Mouse (Mus musculus) cerebellum, adult 2 months (tissue): ENCODE measurements around the gene Celf6. TPM values are rescaled to one million over a fixed set of nuclear protein-coding genes. Genes with fewer than 3 reads are reported as not detected.

ENCODE experiments used
- DNase-seq, 2 experiments: peaks; one replicate each; pipeline ENCODE4 v3.0.0; 2021
- H3K27ac ChIP-seq: fragments of 200-500 bp; 2 replicates; pipeline ENCODE4 v1.5.1; 2012; ENCODE audit warnings: low read length, control low read depth, inconsistent platforms; ENCODE audit not compliant: insufficient read depth
- H3K27me3 ChIP-seq: fragments of 200-500 bp; 2 replicates; pipeline ENCODE4 v1.6.1; 2012; ENCODE audit warnings: inconsistent platforms, mild to moderate bottlenecking, low read length, moderate library complexity; ENCODE audit not compliant: control insufficient read depth, insufficient read depth
- H3K4me1 ChIP-seq: fragments of 200-500 bp; 2 replicates; pipeline ENCODE4 v1.6.1; 2011; ENCODE audit warnings: low read length; ENCODE audit not compliant: control insufficient read depth, insufficient read depth
- H3K4me3 ChIP-seq: fragments of 200-500 bp; replicated peaks from 2 replicates; pipeline ENCODE3; 2011; ENCODE audit warnings: mild to moderate bottlenecking, low read depth, low read length, control low read depth; ENCODE audit not compliant: insufficient read depth
- CTCF ChIP-seq: fragments of 200-500 bp; IDR thresholded peaks from 2 replicates; pipeline ENCODE4 v1.5.1; 2011; ENCODE audit warnings: low read depth, mild to moderate bottlenecking, control low read depth, low read length, moderate library complexity, borderline replicate concordance; ENCODE audit not compliant: insufficient read depth
- POLR2A ChIP-seq: fragments of 200-500 bp; IDR thresholded peaks from 2 replicates; pipeline ENCODE4 v1.6.1; 2011; ENCODE audit warnings: low read length, control low read depth, borderline replicate concordance; ENCODE audit not compliant: insufficient read depth
- WGBS: fragments of 180-500 bp; shearing (Covaris S2); methylation state at CpG from one replicate; pipeline ENCODE4 v1.1.7; 2018; 5-methylcytosine and 5-hydroxymethylcytosine counted together
- polyA plus RNA-seq: library from polyadenylated mRNA; depleted of rRNA; stranded (reverse); fragments of >200 nt; gene quantifications from 2 replicates; pipeline ENCODE4 v1.2.3, GENCODE M21; 2012

The Celf6 gene
- polyA plus RNA-seq, 1 experiment, result 7.4 TPM

DNA sequence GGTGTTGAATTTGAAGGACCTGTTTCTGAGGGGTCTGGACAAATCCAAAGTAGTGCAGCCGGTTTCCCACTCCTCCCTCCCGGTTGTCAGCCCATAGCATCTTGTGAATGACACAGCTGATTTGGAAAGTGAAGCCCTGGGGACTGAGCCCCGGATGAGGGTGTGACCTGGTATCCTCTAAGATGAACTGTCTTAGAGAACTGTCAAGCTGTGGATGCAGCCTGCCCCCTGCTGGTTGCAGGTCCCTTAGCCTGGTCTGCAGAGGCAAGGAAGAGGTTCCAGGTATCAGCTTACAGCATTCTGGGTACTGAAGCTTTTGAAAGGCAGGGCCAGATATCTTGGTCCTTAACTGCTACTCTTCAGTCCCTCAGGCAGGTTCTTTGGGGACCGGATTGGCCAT, 12.1 kb upstream of the Celf6 start:
- WGBS, result 29% methylated on average over 4 of the region's 4 CpGs
- peak; percentile 61 to 66 for DNase-seq
- TF ChIP-seq POLR2A, result no peak
- peak; percentile 78 for TF ChIP-seq CTCF
- no peaks in the 10 kb centered on the region for H3K4me1 ChIP-seq
- no peak overlapping the region for H3K4me3 ChIP-seq
- H3K27ac ChIP-seq, result no peak overlapping the region
- H3K27me3 ChIP-seq, result no peaks in the 10 kb centered on the region

DNA sequence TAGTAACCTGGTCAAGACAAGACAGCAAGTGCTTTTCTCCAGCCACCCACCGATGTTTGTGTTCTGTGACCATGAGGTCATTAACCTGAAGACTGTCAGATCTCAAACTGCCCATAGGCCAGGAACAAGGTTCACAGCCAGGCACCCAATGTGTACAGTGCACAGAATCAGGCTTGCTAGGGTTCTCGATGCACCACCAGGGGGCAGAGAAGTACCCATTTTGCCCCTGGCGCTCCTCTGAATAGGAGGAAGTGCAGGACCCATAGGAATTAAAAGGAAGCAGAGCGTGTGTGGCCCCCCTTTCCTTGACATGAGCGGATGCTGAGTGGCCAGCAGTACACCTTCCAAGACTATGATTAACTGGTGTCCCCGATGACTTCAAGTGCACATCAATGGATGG, 10.6 kb upstream of the Celf6 start:
- DNase-seq, result peak; percentile 46 to 48
- Histone ChIP-seq H3K27me3 (no peaks in the 10 kb centered on the region), H3K4me1 (no peaks in the 10 kb centered on the region), H3K4me3 (no peak overlapping the region), H3K27ac (no peak overlapping the region)
- TF ChIP-seq POLR2A (no peak), CTCF (peak; percentile 70)
- 30% methylated on average over 6 of the region's 6 CpGs for WGBS

DNA sequence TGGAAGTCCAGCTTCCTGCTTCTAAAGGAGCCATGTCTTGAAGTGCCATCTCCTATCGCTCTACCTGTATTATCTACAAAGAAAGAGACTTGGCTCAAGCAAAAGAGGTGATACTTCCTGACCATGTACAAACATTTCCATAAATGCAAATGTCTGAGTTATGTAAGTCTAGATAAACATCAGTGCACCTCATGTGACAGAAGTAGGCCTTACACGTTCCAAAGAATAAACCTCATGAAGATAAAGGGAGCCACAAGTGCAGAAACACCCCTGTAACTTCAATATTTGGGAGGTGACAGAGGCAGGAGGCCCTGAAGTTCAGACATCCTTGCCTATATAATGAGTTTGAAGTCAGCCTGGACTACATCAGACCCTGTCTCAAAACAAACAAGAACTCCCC, 5.9 kb upstream of the Celf6 start:
- Histone ChIP-seq H3K4me3 (no peak overlapping the region), H3K27me3 (no peaks in the 10 kb centered on the region), H3K27ac (no peak overlapping the region), H3K4me1 (no peaks in the 10 kb centered on the region)
- 81% methylated on average over 2 of the region's 2 CpGs for WGBS
- DNase-seq, result no peak
- TF ChIP-seq CTCF (no peak), POLR2A (no peak)

DNA sequence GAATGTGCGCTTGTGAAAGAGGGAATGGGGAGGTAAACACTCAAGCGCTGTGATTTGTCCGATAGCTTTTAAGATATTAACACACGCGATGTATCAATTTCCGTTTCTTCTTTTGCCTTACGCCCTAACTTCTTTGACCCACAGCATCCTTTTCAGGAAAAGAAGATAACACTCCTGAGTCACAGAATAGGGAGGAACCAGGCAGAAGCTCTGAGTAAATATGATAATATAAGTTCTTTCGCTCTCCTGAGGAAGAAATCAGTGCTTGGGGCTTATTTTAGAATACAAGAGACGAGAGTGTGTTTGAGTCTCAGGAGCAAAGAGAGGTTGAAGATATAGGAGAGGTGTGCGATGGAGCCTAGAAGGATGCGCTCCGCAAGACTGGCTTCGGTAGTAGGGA, 316 bp upstream of the Celf6 start:
- no peaks in the 10 kb centered on the region for H3K4me1 ChIP-seq
- DNase-seq, result no peak
- TF ChIP-seq POLR2A (no peak), CTCF (no peak)
- H3K4me3 ChIP-seq, result peak overlapping the region; percentile 67
- H3K27ac ChIP-seq, result no peak overlapping the region
- 10% methylated on average over 13 of the region's 13 CpGs for WGBS
- no peaks in the 10 kb centered on the region for H3K27me3 ChIP-seq

DNA sequence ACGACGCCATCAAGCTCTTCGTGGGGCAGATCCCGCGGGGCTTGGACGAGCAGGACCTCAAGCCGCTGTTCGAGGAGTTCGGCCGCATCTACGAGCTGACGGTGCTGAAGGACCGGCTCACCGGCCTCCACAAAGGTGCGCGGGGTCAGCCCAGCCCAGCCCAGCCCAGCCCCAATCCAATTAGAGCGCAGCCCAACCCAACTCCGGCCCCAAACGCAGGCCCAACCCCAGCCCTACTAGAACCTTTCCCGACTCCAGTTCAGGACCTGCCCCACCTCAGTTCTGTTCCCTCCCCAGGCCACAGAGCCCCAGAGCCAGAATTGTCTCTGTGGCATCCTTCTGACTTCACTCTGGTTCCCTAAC, 769 bp downstream of the Celf6 start:
- under 1% methylated on average over 20 of the region's 20 CpGs for WGBS
- DNase-seq, result no peak
- Histone ChIP-seq H3K27ac (no peak overlapping the region), H3K27me3 (no peaks in the 10 kb centered on the region), H3K4me3 (peak overlapping the region; percentile 67), H3K4me1 (no peaks in the 10 kb centered on the region)
- TF ChIP-seq POLR2A (no peak), CTCF (no peak)

DNA sequence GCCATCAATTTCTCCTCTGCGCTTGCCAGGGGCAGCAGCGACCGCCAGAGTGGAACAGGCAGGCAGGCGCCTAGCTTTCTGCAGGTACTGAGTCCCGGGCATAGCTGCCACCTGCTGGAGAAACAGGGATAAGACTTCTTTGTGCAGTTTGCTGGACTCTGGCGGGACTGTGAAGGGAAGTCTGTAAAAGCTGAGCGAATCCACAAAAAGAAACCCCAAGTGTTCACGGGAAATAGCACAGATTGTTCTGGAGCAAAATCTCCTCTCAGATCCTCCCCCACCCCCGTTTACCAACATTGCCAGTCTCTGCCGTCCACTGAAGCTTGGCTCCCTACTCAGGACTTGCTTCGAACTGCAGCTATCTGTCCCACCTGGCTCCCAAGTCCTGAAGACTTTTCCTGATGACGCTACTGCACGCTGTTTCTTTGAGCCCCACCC, 7.2 kb downstream of the Celf6 start:
- peak; percentile 77 to 78 for DNase-seq
- no peak for TF ChIP-seq POLR2A
- TF ChIP-seq CTCF, result peak; percentile 76
- no peak overlapping the region for H3K4me3 ChIP-seq
- H3K27me3 ChIP-seq, result no peaks in the 10 kb centered on the region
- WGBS, result 4% methylated on average over 13 of the region's 13 CpGs
- H3K27ac ChIP-seq, result no peak overlapping the region
- no peaks in the 10 kb centered on the region; the same call in 1 of the 2 replicates for H3K4me1 ChIP-seq

DNA sequence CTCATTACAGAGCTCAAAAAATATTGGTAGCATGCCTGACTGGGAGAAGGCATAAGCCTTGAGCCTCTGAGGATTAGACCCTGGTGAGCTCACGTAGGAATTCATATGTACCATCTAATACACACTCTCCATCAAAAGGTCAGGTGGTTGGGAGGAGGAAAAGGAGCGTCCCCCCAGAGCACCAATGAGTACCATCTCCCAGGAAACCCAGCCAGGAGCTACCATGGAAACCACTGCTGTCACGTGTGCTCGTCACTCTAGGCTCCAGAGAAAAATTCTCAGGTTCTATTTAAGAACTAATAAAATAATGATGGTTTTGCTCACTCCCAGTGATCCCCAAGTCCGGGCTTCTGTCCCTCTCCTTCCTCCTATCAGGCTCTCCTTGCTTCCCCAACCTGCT, 10.5 kb downstream of the Celf6 start:
- Histone ChIP-seq H3K27ac (no peak overlapping the region), H3K4me3 (no peak overlapping the region), H3K27me3 (no peaks in the 10 kb centered on the region), H3K4me1 (no peaks in the 10 kb centered on the region; the same call in 1 of the 2 replicates)
- WGBS, result 66% methylated on average over 5 of the region's 5 CpGs
- DNase-seq, result no peak
- TF ChIP-seq POLR2A (no peak), CTCF (no peak)

DNA sequence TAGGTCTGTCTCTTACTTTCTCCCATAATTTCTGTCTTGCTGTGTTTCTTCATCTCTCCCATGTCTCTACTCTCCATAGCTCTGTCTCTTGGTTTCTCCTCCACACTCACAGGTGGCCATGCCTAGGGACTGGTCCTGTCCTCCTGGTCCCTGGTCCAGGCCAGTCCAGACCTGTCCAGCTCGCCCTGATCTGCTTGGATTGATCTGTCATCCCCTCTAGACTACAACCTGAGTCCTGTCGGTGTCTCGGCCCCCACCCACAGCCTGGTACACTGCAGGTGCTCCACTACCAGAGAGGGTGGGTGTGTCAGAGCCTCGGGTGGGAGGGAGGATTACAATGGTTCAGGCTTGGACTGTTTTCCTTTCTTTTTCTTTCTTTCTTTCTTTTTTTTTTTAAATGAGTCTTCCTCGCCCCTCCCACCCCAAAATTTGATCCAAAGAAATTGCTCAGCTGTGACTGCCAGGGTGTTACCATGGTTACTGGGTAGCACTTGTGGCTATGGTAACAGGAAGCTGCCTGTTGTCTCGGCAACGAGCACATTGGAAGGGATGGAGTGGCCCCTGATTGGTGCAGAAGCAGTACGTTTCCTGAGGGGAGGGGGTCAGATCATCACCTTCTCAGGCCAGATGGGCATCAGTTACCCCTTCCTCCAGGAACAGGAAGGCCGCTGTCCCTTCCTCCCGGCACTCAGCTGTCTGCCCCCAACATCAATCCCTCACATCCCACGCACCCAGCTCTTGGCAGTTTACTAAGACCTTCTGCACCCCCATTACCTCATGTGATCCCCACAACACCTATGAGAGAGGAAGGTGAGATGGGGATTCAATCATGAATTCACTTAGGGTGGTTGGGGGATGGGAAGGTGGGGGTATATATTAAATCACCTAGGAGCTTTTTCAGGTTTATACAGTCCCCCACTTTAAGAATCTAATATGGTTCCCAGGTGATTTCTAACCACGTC, 11.3 kb downstream of the Celf6 start:
- no peak overlapping the region for H3K4me3 ChIP-seq
- TF ChIP-seq POLR2A, result no peak
- no peak for TF ChIP-seq CTCF
- no peaks in the 10 kb centered on the region; the same call in 1 of the 2 replicates for H3K4me1 ChIP-seq
- 19% methylated on average over 12 of the region's 12 CpGs for WGBS
- DNase-seq, result peak in 1 of 2 experiments; percentile 22
- no peaks in the 10 kb centered on the region for H3K27me3 ChIP-seq
- no peak overlapping the region for H3K27ac ChIP-seq
